In the genomic region with DNA sequence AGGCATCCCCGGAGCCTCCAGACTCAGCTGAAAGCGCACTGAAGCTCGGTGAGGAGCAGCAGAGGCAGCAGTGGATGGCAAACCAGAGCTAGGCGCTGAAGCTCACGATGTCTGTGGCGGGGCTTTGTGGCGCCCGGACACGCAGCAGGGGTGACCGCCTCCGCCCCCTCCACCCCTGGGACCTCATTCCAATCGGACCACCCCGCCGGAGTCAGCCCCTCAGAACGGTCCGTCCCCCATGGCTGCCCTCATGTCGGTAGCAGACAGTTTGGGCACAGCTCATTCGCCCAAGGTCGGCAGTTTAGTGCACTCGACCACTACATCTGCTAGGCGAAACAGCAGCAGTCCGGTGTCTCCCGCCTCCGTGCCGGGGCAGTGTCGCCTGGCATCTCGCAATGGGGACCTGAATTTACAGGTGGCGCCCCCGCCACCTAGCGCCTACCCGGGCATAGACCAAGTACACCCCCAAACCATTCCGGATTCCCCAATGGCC, we compare ENCODE assay signal across 9 mouse cellular contexts. TPM values are rescaled to one million over a fixed set of nuclear protein-coding genes. Genes with fewer than 3 reads are reported as not detected.
DNase-seq lines count a peak whose midpoint lies in the region; ATAC-seq and TF ChIP-seq lines count a peak whose summit lies in the region.
"Had no signal": no experiment of that assay in that cellular context is flagged by ENCODE, and none has a peak within 500 bp of the region (broad histone marks: within the 10 kb centered on the region; RNA-seq: fewer than 3 reads in every experiment).

No protein-coding gene starts in this region.

- WGBS in embryonic facial prominence, embryonic 11.5 days: 3% methylated on average over 32 of the region's 32 CpGs
- 2% methylated on average over 32 of the region's 32 CpGs for WGBS in hindbrain, embryonic 16.5 days
- 4% methylated on average over 32 of the region's 32 CpGs for WGBS in liver, embryonic 16.5 days (ENCODE audit: insufficient replicate concordance)
- WGBS in small intestine, adult 2 months: 5% methylated on average over 32 of the region's 32 CpGs

- no peaks in the 10 kb centered on the region for H3K27me3 ChIP-seq in ES-Bruce4 (ENCODE audit: control insufficient read depth, insufficient read depth, low read length, poor library complexity, severe bottlenecking)
- no peaks in the 10 kb centered on the region for H3K27me3 ChIP-seq in embryonic facial prominence, embryonic 11.5 days (ENCODE audit: control insufficient read depth, insufficient read depth, low read length)
- H3K27me3 ChIP-seq in hindbrain, embryonic 16.5 days (replicated peaks; ENCODE audit: control insufficient read depth, insufficient read depth, low read length): no peaks in the 10 kb centered on the region
- peaks cover 12% of the 10 kb centered on the region for H3K27me3 ChIP-seq in liver, embryonic 16.5 days (ENCODE audit: control insufficient read depth, insufficient read depth, low read depth, low read length)
- peaks cover 11% of the 10 kb centered on the region for H3K27me3 ChIP-seq in small intestine, adult 2 months (ENCODE audit: control insufficient read depth, insufficient read depth, low read length)
- H3K27me3 ChIP-seq: CH12.LX had no signal

- H3K9me3 ChIP-seq in ES-Bruce4 (replicated peaks; ENCODE audit: control insufficient read depth, insufficient read depth, low read length, poor library complexity, severe bottlenecking): no peaks in the 10 kb centered on the region; the same call in 1 of the 2 replicates
- H3K9me3 ChIP-seq in embryonic facial prominence, embryonic 11.5 days (replicated peaks; ENCODE audit: control insufficient read depth, low read length): no peaks in the 10 kb centered on the region
- no peaks in the 10 kb centered on the region for H3K9me3 ChIP-seq in hindbrain, embryonic 16.5 days (ENCODE audit: control insufficient read depth, low read length)
- H3K9me3 ChIP-seq in liver, embryonic 16.5 days (replicated peaks; ENCODE audit: control insufficient read depth, low read length): no peaks in the 10 kb centered on the region

- intact Hi-C loops in gastrocnemius, postnatal 14 days (cut with DNase I; ENCODE audit: low total_unique reads): no loop called here

- peaks cover 1% of the 10 kb centered on the region for H3K4me1 ChIP-seq in ES-Bruce4 (ENCODE audit: control insufficient read depth, insufficient read depth, low read length)
- H3K4me1 ChIP-seq in embryonic facial prominence, embryonic 11.5 days (ENCODE audit: control insufficient read depth, insufficient read depth, low read length): no peaks in the 10 kb centered on the region
- peaks cover 3% of the 10 kb centered on the region for H3K4me1 ChIP-seq in hindbrain, embryonic 16.5 days (ENCODE audit: control insufficient read depth, insufficient read depth, low read depth, low read length)
- H3K4me1 ChIP-seq in liver, embryonic 16.5 days (ENCODE audit: control insufficient read depth, low read depth, low read length): no peaks in the 10 kb centered on the region; the same call in 1 of the 2 replicates
- H3K4me1 ChIP-seq in small intestine, adult 2 months (ENCODE audit: control insufficient read depth, insufficient read depth, insufficient read length, low read length): peaks cover 3% of the 10 kb centered on the region

- ATAC-seq in embryonic facial prominence, embryonic 11.5 days (replicated peaks; ENCODE audit: insufficient number of reproducible peaks, low FRiP score, low TSS enrichment, low read depth): no peak
- ATAC-seq in hindbrain, embryonic 16.5 days: peak; percentile 40; the same call in 1 of the 2 replicates
- ATAC-seq in liver, embryonic 16.5 days (ENCODE audit: low read depth): no peak

- peak overlapping the region; percentile 81 for H3K4me3 ChIP-seq in ES-Bruce4 (ENCODE audit: low read depth, low read length)
- peak overlapping the region; percentile 39 for H3K4me3 ChIP-seq in embryonic facial prominence, embryonic 11.5 days (ENCODE audit: low read depth, low read length)
- peak overlapping the region; percentile 48 for H3K4me3 ChIP-seq in hindbrain, embryonic 16.5 days (ENCODE audit: low read length)
- peak overlapping the region; percentile 33 for H3K4me3 ChIP-seq in liver, embryonic 16.5 days (ENCODE audit: low read depth, low read length)
- peak overlapping the region; percentile 31 for H3K4me3 ChIP-seq in small intestine, adult 2 months (ENCODE audit: low read depth, low read length)

- peak overlapping the region; percentile 79 for H3K9ac ChIP-seq in ES-Bruce4 (ENCODE audit: low read depth, poor library complexity, severe bottlenecking)
- H3K9ac ChIP-seq in embryonic facial prominence, embryonic 11.5 days (replicated peaks; ENCODE audit: low read length): peak overlapping the region; percentile 47; the same call in 1 of the 2 replicates
- H3K9ac ChIP-seq in hindbrain, embryonic 16.5 days (ENCODE audit: low read depth, low read length): peak overlapping the region; percentile 62
- H3K9ac ChIP-seq in liver, embryonic 16.5 days (ENCODE audit: low read depth, low read length): no peak overlapping the region

- TF ChIP-seq EP300 in ES-Bruce4 (IDR thresholded peaks at IDR 0.05; ENCODE audit: insufficient read depth, low read depth, low read length): no peak

- TF ChIP-seq POLR2A in ES-Bruce4 (IDR thresholded peaks at IDR 0.05; ENCODE audit: insufficient read depth, low read length): no peak
- no peak for TF ChIP-seq POLR2A in small intestine, adult 2 months (IDR thresholded peaks at IDR 0.05; ENCODE audit: low read depth, low read length)

- peak overlapping the region; percentile 72 for H3K4me2 ChIP-seq in embryonic facial prominence, embryonic 11.5 days (ENCODE audit: low read depth, low read length)
- H3K4me2 ChIP-seq in hindbrain, embryonic 16.5 days (ENCODE audit: low read length): peak overlapping the region; percentile 86
- peak overlapping the region; percentile 51 for H3K4me2 ChIP-seq in liver, embryonic 16.5 days (ENCODE audit: low read depth, low read length)

- H3K36me3 ChIP-seq in ES-Bruce4 (ENCODE audit: control insufficient read depth, insufficient read depth, low read length, poor library complexity, severe bottlenecking): no peaks in the 10 kb centered on the region
- H3K36me3 ChIP-seq in embryonic facial prominence, embryonic 11.5 days (replicated peaks; ENCODE audit: control insufficient read depth, insufficient read depth, low read depth, low read length): no peaks in the 10 kb centered on the region
- H3K36me3 ChIP-seq in hindbrain, embryonic 16.5 days (ENCODE audit: control insufficient read depth, insufficient read depth, low read length): no peaks in the 10 kb centered on the region
- H3K36me3 ChIP-seq in liver, embryonic 16.5 days (ENCODE audit: control insufficient read depth, insufficient read depth): no peaks in the 10 kb centered on the region
- H3K36me3 ChIP-seq in small intestine, adult 2 months (ENCODE audit: control insufficient read depth, insufficient read depth, low read length): no peaks in the 10 kb centered on the region

- H3K27ac ChIP-seq in ES-Bruce4 (ENCODE audit: insufficient read depth, low read length): no peak overlapping the region
- H3K27ac ChIP-seq in embryonic facial prominence, embryonic 11.5 days (replicated peaks; ENCODE audit: low read depth, low read length): no peak overlapping the region
- H3K27ac ChIP-seq in hindbrain, embryonic 16.5 days (ENCODE audit: low read depth, low read length): no peak overlapping the region
- H3K27ac ChIP-seq in liver, embryonic 16.5 days (ENCODE audit: low read length): no peak overlapping the region
- no peak overlapping the region for H3K27ac ChIP-seq in small intestine, adult 2 months (ENCODE audit: insufficient read depth, low read depth, low read length)

- DNase-seq in gastrocnemius, postnatal 14 days: peak; percentile 6
- DNase-seq in gastrocnemius, postnatal 25 days: no peak
- no peak for DNase-seq in embryonic facial prominence, embryonic 11.5 days (ENCODE audit: low spot score)
- no peak for DNase-seq in natural killer cell, adult 2 months (ENCODE audit: low spot score in 2 of 2)

- no peak for TF ChIP-seq CTCF in ES-Bruce4 (IDR thresholded peaks at IDR 0.05; ENCODE audit: low read depth, low read length)
- TF ChIP-seq CTCF in small intestine, adult 2 months (IDR thresholded peaks at IDR 0.05; ENCODE audit: extremely low read depth, insufficient read length, insufficient replicate concordance, low read depth, low read length): no peak

RNA-seq across cellular contexts. Expression of gene Morc2a, which starts 19.9 kb away (rescaled TPM):
- 10 to 100 TPM; 17.4 to 17.5 TPM for total RNA-seq in gastrocnemius, postnatal 14 days (2021)
- total RNA-seq in gastrocnemius, postnatal 25 days (2021): 10 to 100 TPM; 15.5 to 15.9 TPM
- 38.6 and 41.8 TPM in 2 replicates for polyA plus RNA-seq in ES-Bruce4 (2011; ENCODE audit: insufficient read depth, insufficient read length, low read depth, missing spikeins)
- polyA plus RNA-seq in embryonic facial prominence, embryonic 11.5 days (2014; fragmentation: Nextera tagmentation; extraction: Ambion mirVana): 28.9 and 30.5 TPM in 2 replicates
- polyA plus RNA-seq in hindbrain, embryonic 16.5 days (2015; fragmentation: Nextera tagmentation; extraction: Ambion mirVana): 25.9 and 31.0 TPM in 2 replicates
- 5.8 and 6.0 TPM in 2 replicates for polyA plus RNA-seq in liver, embryonic 16.5 days (2015; fragmentation: Nextera tagmentation; extraction: Ambion mirVana)
- 2.2 and 4.2 TPM in 2 replicates for polyA plus RNA-seq in small intestine, adult 2 months (2012; rRNA removed)

Comparison
In these comparisons a context has a peak if more than half of its experiments do, and no peak if none do; other contexts are left out.
1. H3K4me3 ChIP-seq: peak in every context shown above with its lines; median percentile 81 in ES-Bruce4; 48 in hindbrain, embryonic 16.5 days; 39 in embryonic facial prominence, embryonic 11.5 days; 33 in liver, embryonic 16.5 days; 31 in small intestine, adult 2 months.